Mouse (Mus musculus) liver, postnatal 0 days (tissue): ENCODE data around the gene Sfta2. TPM values are rescaled to one million over a fixed set of nuclear protein-coding genes. Genes with fewer than 3 reads are reported as not detected.

Experiments
- ATAC-seq: fragments of 200-750 bp; cut with Nextera tagmentation; 2 replicates; pipeline ENCODE4 v1.8.0; 2017; ENCODE audit warnings: mild to moderate bottlenecking, moderate library complexity
- DNase-seq: peaks from one replicate; pipeline ENCODE4 v3.0.0-alpha.2; 2016
- H3K27ac ChIP-seq: fragments of 300-500 bp; sonication (generic); 2 replicates; pipeline ENCODE4 v1.5.1; 2014; ENCODE audit warnings: antibody characterized with exemption, moderate library complexity, mild to moderate bottlenecking, low read depth
- H3K27me3 ChIP-seq: fragments of 300-500 bp; sonication (generic); 2 replicates; pipeline ENCODE4 v1.6.1; 2014; ENCODE audit warnings: low read length, control low read depth, mixed read lengths; ENCODE audit not compliant: insufficient read depth
- H3K36me3 ChIP-seq: fragments of 300-500 bp; sonication (generic); replicated peaks from 2 replicates; pipeline ENCODE4 v1.6.1; 2014; ENCODE audit warnings: mild to moderate bottlenecking, control low read depth, low read length, moderate library complexity, mixed read lengths; ENCODE audit not compliant: insufficient read depth
- H3K4me1 ChIP-seq: fragments of 300-500 bp; sonication (generic); 2 replicates; pipeline ENCODE4 v1.6.1; 2014; ENCODE audit warnings: antibody characterized with exemption, mild to moderate bottlenecking, control low read depth; ENCODE audit not compliant: insufficient read depth
- H3K4me2 ChIP-seq: fragments of 300-500 bp; sonication (generic); 2 replicates; pipeline ENCODE4 v1.6.1; 2014; ENCODE audit warnings: low read depth, mild to moderate bottlenecking, low read length, moderate library complexity, mixed read lengths
- H3K4me3 ChIP-seq: fragments of 300-500 bp; sonication (generic); 2 replicates; pipeline ENCODE4 v1.5.1; 2014; ENCODE audit warnings: low read depth, low read length
- H3K9ac ChIP-seq: fragments of 300-500 bp; sonication (generic); replicated peaks from 2 replicates; pipeline ENCODE4 v1.6.1; 2014; ENCODE audit warnings: mild to moderate bottlenecking, moderate library complexity
- H3K9me3 ChIP-seq: fragments of 300-500 bp; sonication (generic); 2 replicates; pipeline ENCODE4 v1.6.1; 2016; ENCODE audit warnings: mild to moderate bottlenecking, control low read depth, low read length, mixed read lengths
- CTCF ChIP-seq: sonication (generic); IDR thresholded peaks from 2 replicates; pipeline ENCODE4 v1.5.1; 2016; ENCODE audit warnings: antibody characterized with exemption, low read depth
- EP300 ChIP-seq: IDR thresholded peaks from 2 replicates; pipeline ENCODE4 v1.6.1; 2016; ENCODE audit warnings: antibody characterized with exemption, low read depth, mild to moderate bottlenecking
- WGBS: fragments of 180-500 bp; shearing (Covaris S2); extraction: QIAGEN DNeasy Blood & Tissue Kit; methylation state at CpG from one replicate; pipeline ENCODE4 v1.1.7; 2014; ENCODE audit not compliant: insufficient replicate concordance; 5-methylcytosine and 5-hydroxymethylcytosine counted together
- polyA plus RNA-seq: library from polyadenylated mRNA; unstranded; fragments of >200 nt; fragmentation: Nextera tagmentation; extraction: Ambion mirVana; gene quantifications from 2 replicates; pipeline ENCODE4 v1.2.1, GENCODE M21; 2015

Gene Sfta2
- polyA plus RNA-seq, 1 experiment from 2014 or later, result not detected

DNA sequence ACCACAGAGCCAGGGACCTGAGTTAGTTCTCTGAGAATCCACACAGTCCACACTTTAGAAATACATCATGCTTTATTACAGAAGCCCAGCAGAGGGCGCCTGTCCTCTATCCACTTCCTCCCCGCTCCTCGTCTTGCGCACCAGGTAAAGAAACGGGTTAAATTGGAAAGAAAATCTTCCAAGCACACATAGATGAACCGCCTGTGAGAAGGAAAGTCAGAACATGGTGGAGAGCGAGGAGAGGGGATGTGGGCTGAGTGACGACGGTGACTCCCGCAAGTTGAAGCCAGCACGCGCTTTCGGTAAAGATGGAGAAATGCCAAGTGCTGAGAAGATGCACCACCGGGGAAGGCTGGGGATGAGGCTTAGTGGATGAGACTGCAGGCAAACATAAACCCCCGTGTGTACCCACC lies 34.4 kb downstream of the Sfta2 start:
- no peak for TF ChIP-seq EP300
- peak; percentile 80 for TF ChIP-seq CTCF
- H3K4me2 ChIP-seq, result peak overlapping the region; percentile 69
- peaks cover 3% of the 10 kb centered on the region; the same call in 1 of the 2 replicates for H3K4me1 ChIP-seq
- no peak overlapping the region for H3K27ac ChIP-seq
- peak overlapping the region; percentile 31 for H3K4me3 ChIP-seq
- no peaks in the 10 kb centered on the region for H3K36me3 ChIP-seq
- no peaks in the 10 kb centered on the region for H3K9me3 ChIP-seq
- peak; percentile 50; the same call in 1 of the 2 replicates for ATAC-seq
- DNase-seq, result peak; percentile 66
- H3K27me3 ChIP-seq, result peaks cover 14% of the 10 kb centered on the region
- WGBS, result 2% methylated on average over 15 of the region's 15 CpGs
- H3K9ac ChIP-seq, result no peak overlapping the region

DNA sequence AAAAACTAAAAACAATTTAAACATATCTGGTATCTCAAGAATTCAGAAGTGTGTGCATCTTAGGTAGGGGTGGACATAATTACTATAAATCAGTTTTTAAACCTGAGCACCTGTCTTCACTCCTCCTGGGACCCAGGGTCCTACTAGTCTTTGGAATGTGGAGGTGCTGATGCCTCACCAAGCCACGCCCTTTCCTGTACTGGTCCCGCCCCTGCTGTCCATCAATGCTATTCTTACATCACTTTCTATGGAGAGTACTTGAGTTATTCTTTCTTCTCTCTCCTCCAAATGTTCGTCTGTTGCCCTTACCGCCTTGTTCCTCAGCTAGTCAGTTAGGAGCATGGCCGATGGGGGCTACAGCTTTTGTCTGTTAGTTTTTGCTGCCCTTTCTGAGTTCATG lies 35.0 kb downstream of the Sfta2 start:
- DNase-seq, result peak; percentile 54

DNA sequence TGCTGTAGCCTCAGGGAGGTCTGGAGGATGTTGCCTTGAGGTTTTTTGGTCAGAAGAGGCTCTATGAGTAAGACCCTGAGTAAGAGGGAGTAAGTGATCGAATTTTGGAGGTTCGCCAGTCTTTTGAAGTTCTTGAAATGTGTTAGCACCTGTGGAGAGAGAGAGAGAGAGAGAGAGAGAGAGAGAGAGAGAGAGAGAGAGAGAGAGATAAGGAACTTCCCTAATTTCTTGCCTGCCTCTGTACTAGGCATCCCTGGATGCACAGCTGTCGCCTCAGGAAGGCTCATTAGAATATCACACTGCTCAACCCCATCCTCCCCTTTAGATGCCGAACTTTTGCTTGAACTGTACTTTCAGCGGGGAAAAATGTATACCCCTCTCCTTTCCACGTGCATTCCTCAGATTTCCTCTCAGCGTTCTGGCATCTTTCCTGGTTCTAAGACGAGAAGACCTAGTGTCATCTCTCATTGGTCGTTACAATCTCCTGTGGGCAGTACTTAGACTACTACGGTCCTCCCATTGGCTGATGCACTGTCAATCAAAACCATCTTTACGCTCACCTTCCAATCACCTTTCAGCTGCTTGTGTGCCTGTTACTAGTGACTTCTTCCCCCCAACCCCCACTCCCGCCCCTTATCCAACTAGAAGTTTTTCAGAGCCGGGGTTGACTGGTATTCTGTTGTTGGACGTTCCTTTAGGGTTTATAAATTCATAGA lies 37.3 kb downstream of the Sfta2 start:
- Histone ChIP-seq H3K4me1 (peaks cover 3% of the 10 kb centered on the region; the same call in 1 of the 2 replicates), H3K4me3 (no peak overlapping the region), H3K27ac (no peak overlapping the region), H3K4me2 (no peak overlapping the region), H3K36me3 (no peaks in the 10 kb centered on the region), H3K9me3 (no peaks in the 10 kb centered on the region), H3K9ac (no peak overlapping the region), H3K27me3 (peaks cover 14% of the 10 kb centered on the region)
- ATAC-seq (peak; percentile 62), DNase-seq (peak; percentile 38)
- WGBS, result 18% methylated on average over 14 of the region's 14 CpGs
- TF ChIP-seq CTCF (no peak), EP300 (no peak)

More for the DNA sequence above, 35.0 kb downstream of the Sfta2 start:
- Histone ChIP-seq H3K9ac (no peak overlapping the region), H3K36me3 (no peaks in the 10 kb centered on the region), H3K27me3 (peaks cover 14% of the 10 kb centered on the region), H3K4me3 (no peak overlapping the region), H3K9me3 (no peaks in the 10 kb centered on the region), H3K4me1 (peaks cover 3% of the 10 kb centered on the region; the same call in 1 of the 2 replicates), H3K27ac (no peak overlapping the region), H3K4me2 (no peak overlapping the region)
- TF ChIP-seq CTCF, result no peak
- no peak for TF ChIP-seq EP300
- no peak for ATAC-seq
- WGBS, result 34% methylated on average over 5 of the region's 5 CpGs

DNA sequence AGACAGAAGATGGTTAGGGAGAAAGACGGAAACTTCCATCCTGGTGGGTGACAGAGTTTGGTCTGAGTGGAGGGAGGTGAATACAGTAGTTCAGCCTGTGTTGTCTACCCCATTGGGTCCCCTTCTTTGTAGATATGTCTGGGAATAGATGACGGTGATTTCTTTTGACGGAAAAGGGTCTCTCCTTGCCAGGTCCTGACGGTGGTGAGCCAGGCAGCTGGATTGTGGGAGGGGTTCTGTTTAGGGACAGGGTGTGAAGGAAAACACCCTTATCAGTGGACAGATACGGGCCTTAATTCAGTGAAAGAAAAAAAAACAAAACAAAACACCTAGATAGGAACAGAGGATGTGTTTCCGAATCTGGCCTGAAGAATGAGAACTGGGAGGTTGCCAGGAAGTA lies 38.0 kb downstream of the Sfta2 start:
- Histone ChIP-seq H3K4me1 (peaks cover 3% of the 10 kb centered on the region; the same call in 1 of the 2 replicates), H3K27ac (no peak overlapping the region), H3K9me3 (no peaks in the 10 kb centered on the region), H3K27me3 (peaks cover 14% of the 10 kb centered on the region), H3K4me2 (no peak overlapping the region), H3K36me3 (no peaks in the 10 kb centered on the region), H3K4me3 (no peak overlapping the region), H3K9ac (no peak overlapping the region)
- ATAC-seq (no peak), DNase-seq (no peak)
- no peak for TF ChIP-seq EP300
- no peak for TF ChIP-seq CTCF
- WGBS, result 55% methylated on average over 6 of the region's 6 CpGs

DNA sequence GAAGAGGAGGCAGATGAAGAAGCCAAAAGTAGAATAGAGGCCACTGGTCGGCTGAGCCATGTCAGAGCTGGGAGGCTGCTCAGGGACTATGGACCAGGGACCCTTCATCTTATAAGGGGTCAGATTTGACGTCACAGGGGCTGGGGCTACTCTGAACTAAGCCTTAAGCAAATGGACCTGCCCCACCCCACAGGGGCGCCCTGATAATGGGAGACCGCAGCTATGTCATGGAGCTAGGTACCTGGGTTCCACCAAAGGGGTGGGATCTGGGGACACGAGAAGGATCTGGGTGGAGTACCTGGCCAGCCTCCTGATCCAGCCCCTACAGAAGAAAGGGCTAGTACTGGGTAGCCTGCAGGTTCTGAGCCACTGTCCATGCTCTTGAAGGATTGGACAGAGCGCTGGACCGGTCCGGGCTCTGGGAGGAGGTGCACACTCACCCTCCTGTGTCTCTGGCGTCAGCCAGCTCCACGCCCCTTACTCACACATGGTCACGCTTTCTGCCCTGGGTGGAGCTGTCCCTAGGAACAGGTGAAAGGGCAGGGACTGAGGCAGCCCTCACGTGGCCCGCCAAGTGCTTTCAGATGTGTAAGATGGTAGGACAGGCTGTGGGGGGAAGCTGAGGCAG lies 42.4 kb downstream of the Sfta2 start, which contains the start of gene Mucl3:
Gene Mucl3 (minus strand): TSS at position 87 of the 628 bp plus-strand sequence.
- 61% methylated on average over 13 of the region's 13 CpGs for WGBS
- Histone ChIP-seq H3K9me3 (no peaks in the 10 kb centered on the region), H3K9ac (no peak within 1 kb of the TSS), H3K4me2 (no peak within 1 kb of the TSS), H3K4me1 (no peaks in the 10 kb centered on the region), H3K36me3 (no peaks in the 10 kb centered on the region), H3K27me3 (no peaks in the 10 kb centered on the region; the same call in none of the 2 replicates), H3K27ac (no peak within 1 kb of the TSS), H3K4me3 (no peak within 1 kb of the TSS)
- DNase-seq, result no peak
- no peak; the same call in 1 of the 2 replicates for ATAC-seq
- TF ChIP-seq CTCF, result no peak
- TF ChIP-seq EP300, result no peak

DNA sequence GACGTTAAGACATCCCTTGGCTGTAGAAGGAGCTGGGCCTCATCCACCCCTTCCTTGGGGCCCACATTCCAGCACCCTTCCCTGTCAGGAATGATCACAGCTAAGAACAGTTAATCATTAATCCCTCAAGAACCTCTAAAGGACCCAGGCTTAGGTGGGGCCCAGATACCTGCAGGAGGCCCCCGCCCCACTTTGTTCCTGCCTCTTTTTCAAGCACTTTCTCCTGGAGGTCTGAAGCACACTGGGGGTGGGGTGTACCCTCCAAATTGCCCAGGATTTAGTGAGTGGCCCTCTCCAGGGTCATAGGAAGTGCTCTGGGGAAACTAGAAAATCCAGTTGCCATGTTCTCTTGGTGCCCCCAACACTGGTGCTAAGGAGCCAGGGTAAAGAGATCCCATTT lies 48.1 kb downstream of the Sfta2 start:
- no peak overlapping the region for H3K9ac ChIP-seq
- ATAC-seq, result no peak
- WGBS, result 49% methylated on average over 2 of the region's 2 CpGs

More for the DNA sequence above, 48.1 kb downstream of the Sfta2 start:
- Histone ChIP-seq H3K27me3 (no peaks in the 10 kb centered on the region), H3K4me2 (no peak overlapping the region), H3K27ac (no peak overlapping the region), H3K9me3 (no peaks in the 10 kb centered on the region), H3K4me3 (no peak overlapping the region), H3K36me3 (no peaks in the 10 kb centered on the region), H3K4me1 (no peaks in the 10 kb centered on the region)
- TF ChIP-seq EP300 (no peak), CTCF (no peak)
- DNase-seq, result no peak
